Mouse (Mus musculus) embryo, embryonic 10 days (tissue): ENCODE measurements around the gene Rora.
A peak's percentile ranks its signal among the peaks of the same experiment; 100 is the strongest.

ENCODE experiments used
- DNase-seq: peaks from one replicate; pipeline ENCODE4 v3.0.0-alpha.2; 2015; ENCODE audit warnings: low spot score

Gene Rora

DNA sequence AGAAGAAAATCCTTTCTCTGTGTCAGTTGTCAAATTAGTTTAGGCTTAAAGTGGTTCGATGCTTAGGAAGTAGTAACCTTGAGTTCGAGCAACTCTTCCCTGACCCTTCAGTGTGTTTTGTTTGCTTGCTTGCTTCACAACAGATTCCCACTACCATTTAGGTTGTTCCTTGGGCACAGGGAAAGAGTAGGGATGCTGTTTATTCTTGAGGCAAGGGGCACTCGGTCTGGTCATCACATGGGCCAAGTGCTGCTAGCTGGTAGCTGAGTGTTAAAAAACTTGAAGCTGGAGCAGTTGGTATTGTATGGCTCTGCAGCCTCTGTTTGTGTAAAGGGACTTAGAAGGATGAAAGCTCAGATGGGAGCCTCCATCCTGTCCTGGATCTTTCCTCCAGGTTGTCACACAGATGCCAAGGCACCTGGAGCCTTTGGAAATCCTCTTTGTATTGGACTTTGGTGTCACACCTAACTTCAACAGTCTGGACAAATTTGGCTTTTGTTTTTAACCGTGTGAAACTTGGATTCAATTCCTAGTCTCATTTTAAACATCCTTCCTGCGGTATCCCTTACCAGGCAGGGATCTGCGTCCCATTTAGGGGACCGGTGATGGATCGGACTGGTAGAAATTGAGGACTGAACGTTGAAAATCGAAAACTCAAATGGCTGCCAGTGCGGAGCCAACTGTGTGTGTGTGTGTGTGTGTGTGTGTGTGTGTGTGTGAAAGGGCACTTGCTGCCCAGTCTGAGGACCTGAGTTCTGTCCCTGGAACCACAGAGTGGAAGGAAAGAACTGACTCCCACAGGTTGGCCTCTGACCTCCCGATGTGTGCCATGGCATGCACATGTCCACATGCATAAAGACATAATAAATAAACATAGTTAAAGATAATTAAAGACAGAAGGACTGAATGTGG is 639.4 kb downstream of the Rora start:
- DNase-seq = no peak

DNA sequence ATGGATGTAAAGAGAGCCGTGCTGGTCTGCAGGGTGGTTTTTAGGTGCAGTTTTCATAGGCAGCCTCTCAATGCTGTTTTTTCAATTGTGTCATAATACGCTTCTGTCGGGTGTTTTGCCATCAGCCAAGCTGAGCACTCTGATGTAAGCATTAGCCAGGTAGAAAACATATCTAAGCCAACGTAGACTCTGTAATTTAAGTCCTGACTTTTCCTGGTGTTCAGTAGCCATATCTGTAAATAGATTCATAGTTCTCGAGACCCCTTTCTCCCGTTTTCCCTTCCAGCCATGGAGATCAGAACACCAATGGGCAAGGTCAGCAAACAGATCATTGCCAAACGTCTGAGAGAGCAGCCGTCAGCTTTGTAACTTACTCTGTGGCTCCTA is 640.1 kb downstream of the Rora start:
- DNase-seq = no peak

- no peak for DNase-seq
Observed at GRCm38 (mm10) chr9:69294426-69294825, 640.8 kb downstream of the Rora start.

DNA sequence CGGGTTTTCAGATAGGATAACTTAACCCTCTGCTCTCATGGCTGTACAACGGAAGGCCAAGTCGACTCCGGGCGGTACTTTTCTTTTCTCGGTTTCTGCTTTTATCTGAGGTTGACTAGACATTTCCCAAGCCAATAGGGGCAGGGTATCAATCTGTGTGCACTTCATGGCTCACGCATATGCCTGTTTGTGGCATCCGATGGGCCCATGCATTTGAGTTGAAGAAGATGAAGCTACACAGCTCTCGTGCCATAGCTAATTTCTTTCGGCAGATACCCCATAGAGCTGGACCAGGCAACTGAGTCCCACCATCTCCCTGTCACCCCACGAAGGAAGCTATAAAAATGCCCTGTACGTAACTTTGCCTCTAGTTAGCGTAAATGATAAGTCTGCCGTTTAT is 641.3 kb downstream of the Rora start:
- DNase-seq = no peak

DNA sequence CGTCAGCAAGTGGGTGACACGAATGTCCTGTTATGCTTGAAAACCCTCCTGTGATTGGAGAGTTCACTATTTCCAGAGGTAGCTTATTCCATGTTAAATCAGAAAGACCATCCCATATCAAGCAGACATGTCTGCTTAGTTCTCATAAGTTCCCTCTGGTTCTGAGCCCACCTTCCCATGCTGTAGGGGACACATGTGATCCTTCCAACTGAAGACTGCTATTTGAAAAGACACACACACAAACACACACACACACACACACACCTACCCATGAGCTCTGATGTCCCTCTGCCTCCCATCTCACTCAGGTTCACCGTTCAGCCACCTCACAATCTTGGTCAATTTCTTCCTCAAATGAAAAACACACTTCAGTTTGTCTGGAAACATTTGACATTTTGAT is 642.2 kb downstream of the Rora start:
- DNase-seq = no peak

- DNase-seq = peak; percentile 86
Observed at GRCm38 (mm10) chr9:69296418-69296817, 642.8 kb downstream of the Rora start.

GRCm38 (mm10) chr9:69297766-69298375 is 644.3 kb downstream of the Rora start:
- DNase-seq = no peak

GRCm38 (mm10) chr9:69298566-69299335 is 645.2 kb downstream of the Rora start:
- no peak for DNase-seq

DNA sequence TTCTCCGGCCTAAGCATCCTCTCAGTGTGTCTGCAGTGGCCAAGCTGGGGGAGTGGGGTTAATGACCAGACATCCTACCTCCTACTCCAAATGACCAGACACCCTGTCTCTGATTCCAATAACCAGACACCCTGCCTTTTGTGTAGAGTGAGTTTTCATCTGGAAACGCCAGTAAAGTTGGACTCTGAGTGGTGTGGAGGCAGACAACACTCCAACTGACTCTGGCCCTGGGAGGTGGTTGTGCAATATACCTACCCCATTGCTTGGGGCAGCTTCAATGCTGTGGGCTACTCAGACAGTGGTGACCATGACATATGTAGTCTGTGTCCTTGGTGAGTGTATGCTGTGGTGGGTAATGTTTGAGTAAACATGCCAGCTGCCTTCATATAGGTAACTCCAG is 645.9 kb downstream of the Rora start:
- DNase-seq = no peak

DNA sequence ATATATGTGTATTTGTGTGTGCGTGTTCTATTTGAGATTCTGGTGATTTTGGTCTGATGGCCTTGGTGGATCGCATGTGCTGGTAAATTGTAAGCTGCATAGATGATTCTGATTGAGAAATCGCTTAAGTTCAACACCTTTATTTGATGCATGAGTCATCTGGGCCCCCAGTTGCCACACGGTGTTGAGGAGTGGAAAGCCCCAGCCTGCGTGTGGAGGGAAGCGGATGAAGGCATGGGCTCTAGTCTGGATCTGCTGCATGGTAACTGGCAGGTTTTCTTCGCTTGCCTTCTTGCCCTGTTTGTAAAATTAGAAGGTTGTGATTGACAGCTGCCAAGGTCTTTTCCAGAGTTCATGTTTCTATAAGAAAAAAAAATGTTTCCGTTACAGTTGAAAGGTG is 646.7 kb downstream of the Rora start:
- no peak for DNase-seq

DNA sequence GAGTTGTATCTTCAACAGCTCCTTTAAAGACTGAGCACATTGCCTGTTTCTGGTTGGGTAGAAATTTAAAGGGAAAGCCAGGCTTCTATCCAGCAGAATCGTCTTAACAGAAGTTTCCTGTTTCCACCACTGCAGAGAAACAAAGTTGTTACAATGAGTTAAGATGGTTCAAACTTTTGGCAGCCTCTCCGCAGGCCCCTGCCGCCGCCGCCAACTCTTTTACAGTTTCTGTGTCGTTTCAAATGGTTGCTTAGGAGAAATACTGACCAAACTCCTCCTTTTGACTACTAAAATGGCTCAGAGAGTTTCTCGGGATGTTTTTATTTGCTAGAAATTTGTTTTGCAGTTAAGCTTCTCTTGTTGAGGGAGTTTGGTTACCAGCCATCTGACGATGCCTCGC is 647.9 kb downstream of the Rora start:
- no peak for DNase-seq

GRCm38 (mm10) chr9:69301955-69302354 is 648.4 kb downstream of the Rora start:
- no peak for DNase-seq

DNA sequence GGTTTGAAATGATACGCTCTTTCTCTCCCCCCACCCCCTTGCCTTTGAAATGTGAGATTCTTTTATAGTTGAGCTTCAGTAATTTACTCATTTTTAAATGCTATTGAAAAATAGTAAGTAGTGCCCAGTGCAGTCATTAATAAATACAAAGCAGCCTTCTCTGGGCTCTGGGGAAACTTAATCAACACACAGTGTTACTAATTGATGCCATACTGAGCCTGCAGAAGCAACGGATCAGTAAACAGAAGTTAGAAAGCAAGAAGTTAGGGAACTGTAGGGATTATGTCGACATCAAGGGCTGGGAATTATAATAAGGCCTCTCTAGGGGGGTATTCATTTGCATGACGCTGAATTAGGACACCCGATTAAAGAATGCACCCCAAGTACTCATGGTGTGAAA is 649.3 kb downstream of the Rora start:
- no peak for DNase-seq

DNA sequence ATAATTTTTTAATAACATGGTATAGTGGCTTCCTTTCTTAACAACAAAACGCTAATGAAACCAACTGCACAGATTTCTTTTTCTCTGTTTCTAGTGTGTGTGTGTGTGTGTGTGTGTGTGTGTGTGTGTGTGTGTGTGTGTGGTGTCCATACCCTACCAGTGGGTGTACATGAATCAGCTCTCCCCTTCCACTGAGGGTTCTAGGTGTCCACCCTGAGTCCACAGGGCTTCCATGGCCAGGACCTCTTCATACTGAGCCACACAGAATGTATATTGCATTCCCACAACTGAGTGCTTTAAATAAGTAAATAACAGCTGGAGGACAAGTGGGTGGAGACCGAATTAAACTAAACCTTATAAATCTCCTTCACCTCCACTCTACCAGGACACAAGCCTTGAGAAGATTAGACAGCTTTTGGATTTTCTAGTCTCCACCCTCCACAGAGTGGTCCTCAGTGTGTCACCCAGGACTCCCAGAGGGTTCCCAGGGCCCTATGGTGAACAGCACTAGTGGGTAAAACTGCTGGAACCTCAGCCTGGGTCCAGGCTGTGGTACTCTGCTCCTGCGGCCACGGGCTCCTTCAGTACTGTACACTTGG is 649.9 kb downstream of the Rora start:
- DNase-seq = no peak

DNA sequence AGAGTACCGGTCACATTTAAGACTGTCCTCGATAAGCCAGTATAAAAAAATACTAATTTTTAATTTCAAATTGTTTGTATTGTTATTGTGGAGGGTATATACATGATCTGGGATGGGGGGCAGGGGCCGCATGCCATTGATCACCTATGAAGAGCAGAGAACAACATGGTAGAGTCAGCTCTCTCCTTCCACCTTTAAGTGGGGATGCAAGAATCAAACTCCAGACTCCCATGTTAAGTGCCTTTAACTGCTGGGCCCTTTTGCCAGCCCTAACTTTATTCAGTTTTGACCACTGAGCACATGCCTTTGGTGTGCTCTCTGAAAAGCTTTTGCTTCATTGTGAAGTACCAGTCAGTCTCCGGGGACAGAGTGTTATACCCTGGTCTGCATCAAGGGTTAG is 650.4 kb downstream of the Rora start:
- DNase-seq = no peak

DNA sequence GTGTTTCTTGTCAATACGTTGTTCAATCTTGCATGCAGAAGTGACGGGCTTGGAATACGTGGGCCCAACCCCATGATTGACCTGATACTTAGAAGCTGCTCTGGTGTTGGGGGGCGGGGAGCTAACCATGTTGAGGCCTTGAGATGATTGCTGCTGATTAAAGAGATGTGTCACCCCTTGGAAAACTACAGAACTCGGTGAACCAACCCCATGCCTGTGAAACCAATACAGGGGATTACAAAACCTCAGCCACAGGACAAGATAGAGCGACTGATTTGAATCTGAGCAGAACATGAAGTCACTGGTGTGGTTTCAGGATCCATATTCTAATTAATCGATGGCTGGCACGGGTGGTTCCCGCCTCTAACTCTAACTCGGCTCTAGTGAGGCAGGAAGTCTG is 650.9 kb downstream of the Rora start:
- no peak for DNase-seq

DNA sequence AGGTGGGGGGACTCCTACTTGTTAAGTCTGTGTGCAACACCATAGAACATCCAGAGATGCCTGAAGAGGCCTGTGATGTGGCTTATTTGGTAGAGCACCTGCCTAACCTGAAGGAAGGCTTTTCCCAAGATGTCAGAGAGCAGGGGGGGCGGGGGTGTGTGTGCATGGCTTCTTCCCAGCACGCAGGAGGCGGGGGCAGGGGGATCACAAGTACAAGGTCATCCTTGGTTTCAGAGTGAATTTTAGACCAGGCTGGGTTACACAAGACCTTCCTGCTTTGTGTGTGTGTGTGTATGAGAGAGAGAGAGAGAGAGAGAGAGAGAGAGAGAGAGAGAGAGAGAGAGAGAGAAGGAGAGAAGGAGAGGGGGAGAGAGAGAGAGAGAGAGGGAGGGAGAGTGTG is 651.4 kb downstream of the Rora start:
- DNase-seq = no peak

- no peak for DNase-seq
Observed at GRCm38 (mm10) chr9:69306734-69307528, 653.3 kb downstream of the Rora start.

DNA sequence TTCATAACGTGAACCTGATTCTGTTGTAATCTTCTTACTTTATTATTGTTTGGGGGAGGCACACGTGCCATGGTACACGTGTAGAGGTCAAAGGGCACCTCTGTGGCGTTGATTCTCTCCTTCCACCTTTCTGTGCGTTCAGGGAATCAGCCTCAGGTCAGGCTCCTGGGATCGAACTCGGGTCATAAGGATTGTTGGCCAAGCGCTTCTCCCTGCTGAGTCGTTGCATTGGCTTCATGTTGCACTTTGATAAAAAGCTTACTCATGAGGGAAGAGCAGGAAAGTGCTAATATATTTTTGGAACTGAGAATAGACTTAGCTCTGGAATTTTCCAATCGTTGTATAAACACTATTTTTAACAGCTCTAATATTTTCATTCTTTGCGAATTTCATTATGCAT is 654.4 kb downstream of the Rora start:
- DNase-seq = no peak

GRCm38 (mm10) chr9:69310524-69310923 is 656.9 kb downstream of the Rora start:
- no peak for DNase-seq

- no peak for DNase-seq
Observed at GRCm38 (mm10) chr9:69313297-69313696, 659.7 kb downstream of the Rora start.
